Mouse (Mus musculus): ENCODE results near the gene Nckap5. TPM values are rescaled to one million over a fixed set of nuclear protein-coding genes. Genes with fewer than 3 reads are reported as not detected.
A peak's percentile ranks its signal among the peaks of the same experiment; 100 is the strongest.

Nckap5 gene
- total and polyA plus RNA-seq, 2 experiments from 2014 or later: 6.6 to 10.2 TPM

DNA sequence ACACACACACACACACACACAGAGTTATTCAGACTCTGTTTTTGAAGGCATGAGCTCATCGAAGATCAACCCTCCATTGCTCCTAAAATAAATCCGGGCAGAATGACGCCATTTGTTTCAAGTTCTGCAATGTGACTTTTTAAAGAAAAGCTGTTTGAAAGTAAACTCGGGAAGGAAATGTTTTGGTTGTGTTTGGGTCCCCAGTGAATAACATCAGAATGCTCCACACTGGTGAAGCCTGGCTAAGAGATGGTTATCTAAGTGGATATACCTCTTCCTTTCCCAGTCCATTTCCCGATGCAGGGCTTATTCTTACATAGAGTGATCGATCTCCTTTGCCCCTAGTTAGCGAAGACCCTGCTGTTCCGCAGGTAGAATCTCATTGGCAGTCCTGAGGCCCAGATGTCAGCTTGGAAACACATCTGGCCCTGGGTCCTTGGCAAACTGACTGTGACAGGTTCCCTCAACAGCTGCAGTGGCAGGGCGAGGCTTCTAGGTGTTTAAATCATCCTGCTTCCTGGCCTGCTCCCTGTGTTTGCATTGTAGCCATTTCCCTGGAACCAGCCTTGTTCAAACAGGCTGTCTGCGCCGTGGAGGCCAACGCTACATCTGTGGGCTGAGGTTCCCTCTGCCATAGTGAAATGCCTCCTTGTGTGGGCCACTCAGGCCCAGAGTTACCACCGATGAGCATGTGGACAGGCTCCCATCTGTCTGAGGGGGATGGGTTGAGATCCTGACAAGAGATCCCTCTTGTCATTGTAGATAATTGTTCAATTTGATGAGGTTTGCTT lies 78.2 kb downstream of the Nckap5 start:
- H3K4me1 ChIP-seq (ENCODE audit: insufficient read depth, low read length): peaks cover 7% of the 10 kb centered on the region; the same call in 1 of the 2 replicates
- H3K4me3 ChIP-seq (ENCODE audit: low read length): no peak overlapping the region
- no peaks in the 10 kb centered on the region for H3K27me3 ChIP-seq (ENCODE audit: insufficient read depth, low read length)
- H3K4me2 ChIP-seq (ENCODE audit: low read depth, low read length): no peak overlapping the region
- H3K36me3 ChIP-seq (ENCODE audit: insufficient read depth, low read length): no peaks in the 10 kb centered on the region
- DNase-seq (ENCODE audit: low spot score) (no peak), ATAC-seq (no peak)
- TF ChIP-seq CTCF (IDR thresholded peaks at IDR 0.05; ENCODE audit: low read depth): no peak
- H3K27ac ChIP-seq: no peak overlapping the region
- 76% methylated on average over 13 of the region's 13 CpGs for WGBS
- no peaks in the 10 kb centered on the region for H3K9me3 ChIP-seq (ENCODE audit: low read length)
- no peak overlapping the region for H3K9ac ChIP-seq (replicated peaks; ENCODE audit: low read length)

DNA sequence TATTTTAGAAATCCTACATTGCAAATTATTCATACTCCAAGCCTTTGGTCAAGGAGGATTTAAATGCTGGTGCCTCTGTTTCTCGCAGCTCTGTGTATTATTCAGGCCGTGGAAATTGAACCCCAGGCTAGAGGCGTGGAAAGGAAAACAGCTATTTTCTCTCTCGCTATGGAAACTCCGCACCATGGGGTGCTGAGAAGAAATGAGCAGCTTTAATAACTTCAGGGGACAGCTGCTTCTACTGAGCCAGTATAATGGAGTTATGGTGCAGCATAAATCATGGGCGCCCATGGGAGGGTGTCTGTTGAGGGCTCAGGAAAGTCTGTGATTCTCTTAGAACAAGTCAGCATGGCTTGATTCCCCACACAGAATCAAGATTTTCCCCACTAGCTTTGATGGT lies 79.5 kb downstream of the Nckap5 start:
- Histone ChIP-seq H3K4me2 (ENCODE audit: low read depth, low read length) (no peak overlapping the region), H3K36me3 (ENCODE audit: insufficient read depth, low read length) (no peaks in the 10 kb centered on the region), H3K27me3 (ENCODE audit: insufficient read depth, low read length) (no peaks in the 10 kb centered on the region), H3K4me3 (ENCODE audit: low read length) (no peak overlapping the region), H3K4me1 (ENCODE audit: insufficient read depth, low read length) (peaks cover 7% of the 10 kb centered on the region; the same call in 1 of the 2 replicates), H3K9me3 (ENCODE audit: low read length) (no peaks in the 10 kb centered on the region), H3K9ac (replicated peaks; ENCODE audit: low read length) (no peak overlapping the region), H3K27ac (no peak overlapping the region)
- TF ChIP-seq CTCF (IDR thresholded peaks at IDR 0.05; ENCODE audit: low read depth): no peak
- ATAC-seq (no peak), DNase-seq (ENCODE audit: low spot score) (peak; percentile 28)
- 37% methylated on average over 6 of the region's 6 CpGs for WGBS

DNA sequence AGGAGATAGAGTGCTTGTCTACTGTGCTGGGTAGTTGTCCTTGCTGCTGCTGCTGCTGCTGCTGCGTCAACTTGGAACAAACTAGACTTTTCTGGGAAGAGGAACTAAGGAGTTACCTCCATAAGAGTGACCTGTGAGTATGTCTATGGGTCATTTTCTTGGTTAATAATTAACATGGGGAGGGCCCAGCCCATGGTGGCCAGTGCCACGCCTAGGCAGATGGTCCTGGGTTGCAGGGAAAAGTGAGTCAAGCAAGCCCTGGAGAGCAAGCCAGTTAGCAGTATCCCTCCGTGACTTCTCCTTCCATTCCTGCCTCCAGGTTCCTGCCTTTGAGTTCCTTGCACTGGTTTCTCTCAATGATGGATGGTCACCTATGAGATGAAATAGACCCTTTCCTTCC lies 80.4 kb downstream of the Nckap5 start:
- H3K27ac ChIP-seq: no peak overlapping the region
- whole genome bisulfite sequencing: 96% methylated on average over 3 of the region's 3 CpGs
- H3K9ac ChIP-seq (replicated peaks; ENCODE audit: low read length): no peak overlapping the region
- H3K4me2 ChIP-seq (ENCODE audit: low read depth, low read length): no peak overlapping the region
- no peak overlapping the region for H3K4me3 ChIP-seq (ENCODE audit: low read length)
- H3K27me3 ChIP-seq (ENCODE audit: insufficient read depth, low read length): no peaks in the 10 kb centered on the region
- H3K4me1 ChIP-seq (ENCODE audit: insufficient read depth, low read length): peaks cover 7% of the 10 kb centered on the region; the same call in 1 of the 2 replicates
- no peak for TF ChIP-seq CTCF (IDR thresholded peaks at IDR 0.05; ENCODE audit: low read depth)
- H3K9me3 ChIP-seq (ENCODE audit: low read length): no peaks in the 10 kb centered on the region
- ATAC-seq (no peak), DNase-seq (ENCODE audit: low spot score) (no peak)
- H3K36me3 ChIP-seq (ENCODE audit: insufficient read depth, low read length): no peaks in the 10 kb centered on the region

DNA sequence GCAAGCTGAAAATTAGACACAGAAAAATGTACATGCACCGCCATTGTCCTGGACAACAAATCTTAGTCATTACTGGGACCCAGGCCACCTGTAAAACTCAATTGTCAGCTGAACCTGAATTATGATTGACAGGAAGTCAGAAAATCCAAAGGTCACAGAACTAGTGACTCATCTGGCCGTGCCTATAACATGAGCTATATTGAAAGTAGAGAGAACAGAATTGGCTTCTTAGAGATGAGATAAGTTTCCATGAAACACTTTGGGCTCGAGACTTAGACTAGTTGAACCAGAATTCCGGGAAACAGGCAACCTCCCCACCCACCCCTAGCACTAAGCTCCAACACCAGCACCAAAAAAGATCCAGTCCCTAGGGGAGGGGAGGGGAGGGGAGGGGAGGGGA lies 82.7 kb downstream of the Nckap5 start:
- Histone ChIP-seq H3K9ac (replicated peaks; ENCODE audit: low read length) (no peak overlapping the region), H3K9me3 (ENCODE audit: low read length) (no peaks in the 10 kb centered on the region), H3K36me3 (ENCODE audit: insufficient read depth, low read length) (no peaks in the 10 kb centered on the region), H3K27ac (no peak overlapping the region), H3K4me3 (ENCODE audit: low read length) (no peak overlapping the region), H3K4me2 (ENCODE audit: low read depth, low read length) (no peak overlapping the region), H3K27me3 (ENCODE audit: insufficient read depth, low read length) (no peaks in the 10 kb centered on the region), H3K4me1 (ENCODE audit: insufficient read depth, low read length) (peaks cover 7% of the 10 kb centered on the region; the same call in 1 of the 2 replicates)
- WGBS: 90% methylated on average over 4 of the region's 4 CpGs
- TF ChIP-seq CTCF (IDR thresholded peaks at IDR 0.05; ENCODE audit: low read depth): no peak
- ATAC-seq: no peak
- DNase-seq (ENCODE audit: low spot score): no peak

DNA sequence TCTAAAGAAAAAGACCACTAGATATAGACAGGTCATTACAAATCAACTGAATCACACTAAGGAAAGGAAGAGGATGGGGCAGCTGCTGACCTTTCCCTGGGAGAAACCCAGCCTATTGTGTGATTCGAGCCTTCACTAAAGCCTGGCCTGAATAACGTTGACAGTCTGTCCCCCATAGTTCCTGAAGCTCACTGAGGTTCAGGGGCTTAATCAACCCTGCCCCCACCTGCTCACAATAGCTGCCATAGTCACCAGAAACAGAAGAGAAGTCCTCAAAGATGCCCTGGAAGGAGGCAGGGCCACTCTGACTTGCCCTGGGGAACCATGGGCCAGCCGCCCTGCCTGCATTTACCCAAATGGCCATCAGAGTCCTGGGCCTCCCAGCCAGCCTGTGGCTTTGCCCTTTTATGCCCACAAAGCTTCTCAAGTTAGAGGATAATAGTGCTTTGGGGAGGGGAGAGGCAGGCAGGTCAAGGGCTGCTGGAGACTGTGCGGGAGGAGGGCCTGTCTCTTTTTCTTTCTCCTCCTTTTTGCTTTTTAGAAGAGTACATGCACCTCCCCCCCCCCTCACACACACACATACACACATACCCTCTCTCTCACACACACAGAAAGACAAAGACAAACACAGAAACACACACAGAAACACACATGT lies 85.0 kb downstream of the Nckap5 start:
- no peak overlapping the region for H3K4me3 ChIP-seq (ENCODE audit: low read length)
- H3K4me1 ChIP-seq (ENCODE audit: insufficient read depth, low read length): no peaks in the 10 kb centered on the region
- no peaks in the 10 kb centered on the region for H3K27me3 ChIP-seq (ENCODE audit: insufficient read depth, low read length)
- H3K9ac ChIP-seq (replicated peaks; ENCODE audit: low read length): no peak overlapping the region
- no peak overlapping the region for H3K27ac ChIP-seq
- H3K9me3 ChIP-seq (ENCODE audit: low read length): no peaks in the 10 kb centered on the region
- H3K36me3 ChIP-seq (ENCODE audit: insufficient read depth, low read length): no peaks in the 10 kb centered on the region
- no peak for DNase-seq (ENCODE audit: low spot score)
- H3K4me2 ChIP-seq (ENCODE audit: low read depth, low read length): no peak overlapping the region
- 25% methylated on average over 4 of the region's 4 CpGs for WGBS
- 0 out of 2 replicates have a peak, but pooled peaks have one; percentile 27 for ATAC-seq
- TF ChIP-seq CTCF (IDR thresholded peaks at IDR 0.05; ENCODE audit: low read depth): no peak

DNA sequence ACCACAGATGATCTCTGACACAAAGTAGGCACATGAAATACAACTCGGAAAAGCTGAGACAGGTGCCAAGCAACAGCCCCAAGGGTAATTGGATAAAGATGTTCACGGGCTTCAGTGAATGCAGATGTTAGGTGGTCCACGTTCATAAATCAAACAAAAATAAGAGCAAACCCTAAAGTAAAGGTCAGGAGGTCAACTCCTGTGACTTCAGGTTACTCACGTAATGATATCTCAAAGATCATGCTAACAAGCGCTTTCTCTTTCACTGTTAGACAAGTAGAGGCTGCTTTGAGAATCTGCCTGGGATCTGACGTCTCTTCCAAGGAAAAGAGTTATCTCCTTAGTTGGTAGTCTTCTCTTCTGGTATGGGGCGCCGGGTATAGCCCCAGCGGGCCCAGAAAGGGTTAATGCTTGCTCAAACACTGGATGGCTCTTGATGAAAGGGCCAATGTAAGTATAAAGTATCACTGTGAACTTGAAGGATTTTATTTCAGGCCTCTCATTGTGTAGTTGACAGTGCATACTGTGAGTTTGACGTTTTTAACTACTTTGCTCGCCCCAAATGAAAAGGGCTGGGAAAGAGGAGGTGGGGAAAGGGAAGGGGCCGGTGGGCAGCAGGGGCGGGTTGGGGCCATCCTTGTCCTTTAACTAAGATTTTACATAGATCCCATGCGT lies 85.8 kb downstream of the Nckap5 start:
- H3K9me3 ChIP-seq (ENCODE audit: low read length): no peaks in the 10 kb centered on the region
- H3K36me3 ChIP-seq (ENCODE audit: insufficient read depth, low read length): no peaks in the 10 kb centered on the region
- no peaks in the 10 kb centered on the region for H3K4me1 ChIP-seq (ENCODE audit: insufficient read depth, low read length)
- DNase-seq (ENCODE audit: low spot score): peak; percentile 13
- TF ChIP-seq CTCF (IDR thresholded peaks at IDR 0.05; ENCODE audit: low read depth): no peak
- H3K27me3 ChIP-seq (ENCODE audit: insufficient read depth, low read length): no peaks in the 10 kb centered on the region
- no peak overlapping the region for H3K27ac ChIP-seq
- WGBS: 48% methylated on average over 14 of the region's 14 CpGs
- no peak overlapping the region for H3K4me2 ChIP-seq (ENCODE audit: low read depth, low read length)
- H3K4me3 ChIP-seq (ENCODE audit: low read length): no peak overlapping the region
- H3K9ac ChIP-seq (replicated peaks; ENCODE audit: low read length): no peak overlapping the region
- ATAC-seq: peak; percentile 53; the same call in 1 of the 2 replicates

Data from hindbrain, postnatal 0 days (tissue).